Mouse (Mus musculus): ENCODE results near the gene Mgst3. TPM values are rescaled to one million over a fixed set of nuclear protein-coding genes. Genes with fewer than 3 reads are reported as not detected.
A peak's percentile ranks its signal among the peaks of the same experiment; 100 is the strongest.
"Not testable (repeated sequence)": the region's sequence is repeated elsewhere in the genome, so short reads cannot be mapped to it uniquely, and the experiment has no call there.

The Mgst3 gene
- total RNA-seq, 2 experiments from 2014 or later = 127 to 141 TPM

GRCm38 (mm10) chr1:167363322-167363721 lies 30.3 kb downstream of the Mgst3 start:
- no peak for DNase-seq (ENCODE audit: low spot score in 2 of 2)

DNA sequence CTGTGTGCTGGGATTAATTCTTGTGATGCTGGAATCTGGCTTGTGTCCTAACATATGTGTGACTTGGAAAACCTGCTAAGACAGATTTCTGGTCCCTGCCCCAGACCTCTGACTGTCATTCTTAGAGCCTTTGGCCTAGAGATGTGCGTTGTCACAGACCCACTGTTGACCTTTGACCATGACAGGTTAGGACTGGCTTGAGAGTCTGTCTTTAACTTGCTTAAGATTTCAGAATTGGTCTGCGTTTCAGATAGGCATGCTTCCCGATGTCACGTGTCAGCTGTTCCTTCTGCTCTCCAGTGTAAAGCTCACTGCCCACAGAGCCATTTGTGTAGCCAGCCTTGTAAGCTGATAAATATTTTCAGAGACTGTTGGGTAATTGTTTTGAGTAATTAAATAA lies 30.8 kb downstream of the Mgst3 start:
- DNase-seq (ENCODE audit: low spot score in 2 of 2) = no peak

GRCm38 (mm10) chr1:167360268-167360667 lies 33.4 kb downstream of the Mgst3 start:
- DNase-seq (ENCODE audit: low spot score in 2 of 2) = no peak

GRCm38 (mm10) chr1:167358731-167359130 lies 34.9 kb downstream of the Mgst3 start:
- DNase-seq (ENCODE audit: low spot score in 2 of 2) = no peak

GRCm38 (mm10) chr1:167357387-167357786 lies 36.3 kb downstream of the Mgst3 start:
- no peak for DNase-seq (ENCODE audit: low spot score in 2 of 2)

DNA sequence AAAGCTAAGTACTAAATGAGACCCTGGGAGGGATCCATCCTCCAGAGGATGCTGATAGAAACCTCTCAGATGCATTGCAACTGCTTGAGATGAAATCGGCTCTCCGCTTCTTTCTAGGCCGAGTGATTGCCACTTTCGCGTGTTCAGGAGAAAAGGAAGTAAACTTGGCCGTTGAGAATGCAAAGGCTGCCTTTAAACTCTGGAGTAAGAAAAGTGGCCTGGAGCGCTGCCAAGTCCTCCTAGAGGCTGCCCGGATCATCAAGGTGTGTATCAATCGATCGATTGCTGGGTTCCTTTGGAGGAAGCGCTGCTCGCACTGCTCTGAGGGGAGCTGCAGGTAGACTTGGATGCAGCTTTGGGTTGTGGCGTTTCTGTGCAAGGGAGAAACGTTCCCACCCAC lies 41.2 kb downstream of the Mgst3 start:
- no peak for DNase-seq (ENCODE audit: low spot score in 2 of 2)

- DNase-seq (ENCODE audit: low spot score in 2 of 2) = no peak
Measured at GRCm38 (mm10) chr1:167350597-167351415, 42.8 kb downstream of the Mgst3 start.

- DNase-seq (ENCODE audit: low spot score in 2 of 2) = peak; percentile 92 to 94
Measured at GRCm38 (mm10) chr1:167349815-167350596, 43.6 kb downstream of the Mgst3 start, which contains the start of gene Aldh9a1. TSS of gene Aldh9a1 (plus strand) at chr1:167349991.

DNA sequence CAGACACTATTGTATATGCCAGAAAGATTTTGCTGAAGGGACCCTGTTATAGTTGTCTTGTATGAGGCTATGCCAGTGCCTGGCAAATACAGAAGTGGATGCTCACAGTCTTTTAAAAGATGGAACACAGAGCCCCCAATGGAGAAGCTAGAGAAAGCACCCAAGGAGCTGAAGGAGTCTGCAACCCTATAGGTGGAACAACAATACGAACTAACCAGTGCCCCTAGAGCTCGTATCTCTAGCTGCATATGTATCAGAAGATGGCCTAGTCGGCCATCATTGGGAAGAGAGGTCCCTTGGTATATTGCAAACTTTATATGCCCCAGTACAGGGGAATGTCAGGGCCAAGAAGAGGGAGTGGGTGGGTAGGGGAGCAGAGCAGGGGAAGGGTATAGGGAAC lies 44.4 kb downstream of the Mgst3 start:
- not testable (repeated sequence) for DNase-seq (ENCODE audit: low spot score in 2 of 2)

DNA sequence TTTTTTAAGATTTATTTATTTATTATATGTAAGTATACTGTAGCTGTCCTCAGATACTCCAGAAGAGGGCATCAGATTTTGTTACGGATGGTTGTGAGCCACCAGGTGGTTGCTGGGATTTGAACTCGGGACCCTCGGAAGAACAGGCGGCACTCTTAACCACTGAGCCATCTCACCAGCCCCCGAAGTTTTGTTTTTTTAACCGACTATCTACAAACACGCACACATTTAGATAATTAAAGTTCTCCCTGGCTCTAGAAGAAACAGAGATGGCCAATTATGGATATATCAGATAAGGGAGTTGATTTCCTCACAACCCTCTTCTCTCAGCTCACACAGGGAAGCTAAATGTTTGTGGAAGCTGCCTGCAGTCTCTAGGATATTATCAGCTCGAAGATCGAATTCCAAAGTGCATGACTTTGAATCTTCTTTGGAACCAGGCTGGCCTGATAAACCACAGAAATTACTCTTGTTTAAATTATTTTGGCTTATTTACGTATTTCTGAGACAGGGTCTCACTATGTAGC lies 47.6 kb downstream of the Mgst3 start:
- not testable (repeated sequence) for DNase-seq (ENCODE audit: low spot score in 2 of 2)

- DNase-seq (ENCODE audit: low spot score in 2 of 2) = no peak
Measured at GRCm38 (mm10) chr1:167342831-167343230, 50.8 kb downstream of the Mgst3 start.

DNA sequence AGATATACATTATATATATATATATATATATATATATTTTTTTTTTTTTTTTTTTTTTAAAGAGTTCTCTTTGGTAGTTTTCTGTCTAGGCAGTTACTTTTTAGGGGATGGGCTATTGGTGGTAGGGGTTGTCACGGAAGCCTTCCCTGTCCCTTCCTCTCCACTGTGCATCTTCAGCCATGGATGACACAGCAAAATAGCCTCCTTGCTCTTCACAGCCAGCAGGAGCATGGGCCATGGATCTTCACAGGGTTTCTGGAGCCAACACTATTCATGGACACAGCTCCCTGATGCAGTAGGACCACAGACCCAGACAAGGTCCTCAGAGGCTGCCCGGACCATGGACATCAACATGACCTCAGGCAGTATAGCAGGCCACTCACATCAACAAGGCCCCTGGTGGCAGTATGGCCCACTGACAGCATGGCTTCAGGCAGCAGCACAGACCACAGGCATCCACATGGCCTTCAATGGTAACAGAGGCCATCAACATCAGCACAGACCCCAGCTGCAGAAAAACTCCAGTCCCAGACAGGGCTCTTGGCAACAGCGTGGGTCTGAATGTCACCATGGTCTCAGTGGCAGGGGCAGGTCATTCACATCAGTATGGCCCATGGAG lies 52.6 kb downstream of the Mgst3 start:
- DNase-seq (ENCODE audit: low spot score in 2 of 2) = no peak

- DNase-seq (ENCODE audit: low spot score in 2 of 2) = no peak
Measured at GRCm38 (mm10) chr1:167340111-167340787, 53.4 kb downstream of the Mgst3 start.

- no peak for DNase-seq (ENCODE audit: low spot score in 2 of 2)
Measured at GRCm38 (mm10) chr1:167339177-167339781, 54.4 kb downstream of the Mgst3 start.

DNA sequence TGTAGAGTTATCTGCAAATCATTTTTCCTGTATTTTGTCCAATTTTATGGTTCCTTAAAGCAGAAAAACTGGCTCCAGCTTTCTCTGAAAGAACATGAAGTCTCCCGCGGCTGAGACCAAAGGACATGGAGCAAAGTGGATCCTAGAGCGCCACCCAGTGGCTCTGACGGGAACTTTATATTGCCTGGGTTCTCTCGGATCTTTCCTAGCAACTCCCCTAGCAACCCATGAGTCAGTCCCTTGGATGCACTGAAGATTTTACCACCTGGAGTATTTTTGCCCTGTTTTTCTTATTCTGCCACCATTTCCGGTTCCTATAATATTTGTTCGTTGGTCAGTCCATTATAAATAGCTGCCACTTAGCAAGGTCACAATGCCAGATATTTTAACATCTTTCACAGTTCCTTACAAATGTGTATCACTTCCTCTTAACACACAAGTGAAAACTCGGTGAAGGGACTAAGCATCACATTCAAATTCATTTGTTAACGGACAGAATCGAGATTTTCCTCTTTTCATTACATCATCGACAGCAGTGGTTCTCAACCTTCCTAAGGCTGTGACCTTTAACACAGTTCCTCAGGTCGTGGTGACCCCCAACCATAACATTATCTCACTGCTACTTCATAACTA lies 56.1 kb downstream of the Mgst3 start:
- peak; percentile 93 to 94 for DNase-seq (ENCODE audit: low spot score in 2 of 2)

DNA sequence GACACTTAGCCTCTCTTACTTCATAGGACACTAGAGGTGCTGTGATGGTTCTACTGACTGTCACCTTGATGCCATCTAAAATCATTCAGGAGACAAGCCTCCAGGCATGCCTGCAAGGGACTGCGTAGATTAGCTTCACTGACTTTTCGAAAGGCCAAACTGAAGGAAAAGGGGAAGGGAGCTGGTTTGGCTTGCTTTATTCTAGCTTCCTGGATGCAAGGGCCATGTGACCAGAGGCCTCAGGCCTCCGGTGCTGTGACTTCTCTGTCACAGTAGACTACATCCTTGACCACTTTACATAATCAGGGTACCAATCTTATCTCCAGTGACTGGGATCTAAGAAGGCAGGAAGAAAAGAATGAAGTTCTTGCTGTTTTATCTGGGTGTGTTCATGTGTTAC lies 57.2 kb downstream of the Mgst3 start:
- no peak for DNase-seq (ENCODE audit: low spot score in 2 of 2)

- no peak for DNase-seq (ENCODE audit: low spot score in 2 of 2)
Measured at GRCm38 (mm10) chr1:167331106-167331505, 62.5 kb downstream of the Mgst3 start.

DNA sequence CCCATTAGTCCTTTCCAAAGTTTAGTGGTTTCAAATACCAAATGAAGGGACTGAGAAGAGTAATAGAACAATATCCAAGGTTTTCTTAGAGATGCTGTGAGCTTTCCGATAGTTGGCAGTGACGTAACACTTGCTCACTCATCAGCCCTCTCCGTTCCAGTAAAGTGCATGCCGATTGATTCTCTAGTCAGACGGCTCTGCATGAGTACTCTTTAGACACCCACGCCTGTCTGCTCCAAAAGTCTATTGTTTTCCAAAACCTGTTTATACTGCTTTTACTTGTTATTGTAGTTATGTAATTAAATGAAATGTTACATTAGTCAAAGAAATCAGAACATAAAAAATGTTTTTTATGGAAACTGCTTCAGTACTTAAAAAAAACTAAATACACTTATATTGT lies 64.9 kb downstream of the Mgst3 start:
- DNase-seq (ENCODE audit: low spot score in 2 of 2) = no peak
